Mouse (Mus musculus): ENCODE measurements around the gene Pdlim5. TPM values are rescaled to one million over a fixed set of nuclear protein-coding genes. Genes with fewer than 3 reads are reported as not detected.

The Pdlim5 gene
- polyA plus RNA-seq, 1 experiment from 2014 or later = 24.5 TPM

- peaks cover 19% of the 10 kb centered on the region for H3K36me3 ChIP-seq (ENCODE audit: control insufficient read depth, insufficient read depth)
- H3K27ac ChIP-seq (ENCODE audit: low read depth, low read length) = no peak overlapping the region
- no peaks in the 10 kb centered on the region for H3K27me3 ChIP-seq (replicated peaks; ENCODE audit: control insufficient read depth, insufficient read depth, low read length)
- no peak for ATAC-seq
- H3K9ac ChIP-seq (ENCODE audit: low read depth, low read length) = no peak overlapping the region
- no peak overlapping the region for H3K4me2 ChIP-seq (replicated peaks; ENCODE audit: low read depth)
- 68% methylated on average over 6 of the region's 6 CpGs for WGBS
- H3K4me1 ChIP-seq (replicated peaks; ENCODE audit: control insufficient read depth, insufficient read depth, low read length) = no peaks in the 10 kb centered on the region
- H3K4me3 ChIP-seq (ENCODE audit: low read depth, low read length) = no peak overlapping the region
- no peak for TF ChIP-seq CTCF (IDR thresholded peaks at IDR 0.05; ENCODE audit: low read depth)
- no peaks in the 10 kb centered on the region for H3K9me3 ChIP-seq (ENCODE audit: control insufficient read depth)
Measured at GRCm38 (mm10) chr3:142273265-142273664, 122.2 kb downstream of the Pdlim5 start.

- no peak for ATAC-seq
- H3K9me3 ChIP-seq (ENCODE audit: control insufficient read depth) = no peaks in the 10 kb centered on the region
- H3K27me3 ChIP-seq (replicated peaks; ENCODE audit: control insufficient read depth, insufficient read depth, low read length) = no peaks in the 10 kb centered on the region
- H3K36me3 ChIP-seq (ENCODE audit: control insufficient read depth, insufficient read depth) = 0 out of 2 replicates have a peak, but pooled peaks cover 8% of the 10 kb centered on the region
- no peak overlapping the region for H3K9ac ChIP-seq (ENCODE audit: low read depth, low read length)
- no peak for TF ChIP-seq CTCF (IDR thresholded peaks at IDR 0.05; ENCODE audit: low read depth)
- no peak overlapping the region for H3K27ac ChIP-seq (ENCODE audit: low read depth, low read length)
- 77% methylated on average over 2 of the region's 2 CpGs for WGBS
- H3K4me1 ChIP-seq (replicated peaks; ENCODE audit: control insufficient read depth, insufficient read depth, low read length) = no peaks in the 10 kb centered on the region
- H3K4me3 ChIP-seq (ENCODE audit: low read depth, low read length) = no peak overlapping the region
- no peak overlapping the region for H3K4me2 ChIP-seq (replicated peaks; ENCODE audit: low read depth)
Measured at GRCm38 (mm10) chr3:142256371-142256770, 139.1 kb downstream of the Pdlim5 start.

GRCm38 (mm10) chr3:142252086-142252485 is 143.4 kb downstream of the Pdlim5 start:
- no peak overlapping the region for H3K27ac ChIP-seq (ENCODE audit: low read depth, low read length)
- no peak for ATAC-seq

GRCm38 (mm10) chr3:142249458-142249857 is 146.0 kb downstream of the Pdlim5 start:
- no peak for TF ChIP-seq CTCF (IDR thresholded peaks at IDR 0.05; ENCODE audit: low read depth)
- H3K36me3 ChIP-seq (ENCODE audit: control insufficient read depth, insufficient read depth) = peaks cover 13% of the 10 kb centered on the region; the same call in 1 of the 2 replicates
- no peak overlapping the region for H3K9ac ChIP-seq (ENCODE audit: low read depth, low read length)
- H3K4me3 ChIP-seq (ENCODE audit: low read depth, low read length) = no peak overlapping the region
- WGBS = 85% methylated on average over 2 of the region's 2 CpGs
- no peak for ATAC-seq
- no peaks in the 10 kb centered on the region for H3K27me3 ChIP-seq (replicated peaks; ENCODE audit: control insufficient read depth, insufficient read depth, low read length)
- H3K27ac ChIP-seq (ENCODE audit: low read depth, low read length) = no peak overlapping the region
- H3K4me1 ChIP-seq (replicated peaks; ENCODE audit: control insufficient read depth, insufficient read depth, low read length) = no peaks in the 10 kb centered on the region
- no peak overlapping the region for H3K4me2 ChIP-seq (replicated peaks; ENCODE audit: low read depth)
- no peaks in the 10 kb centered on the region for H3K9me3 ChIP-seq (ENCODE audit: control insufficient read depth)

More at GRCm38 (mm10) chr3:142252086-142252485, 143.4 kb downstream of the Pdlim5 start:
- no peak overlapping the region for H3K4me2 ChIP-seq (replicated peaks; ENCODE audit: low read depth)
- H3K9me3 ChIP-seq (ENCODE audit: control insufficient read depth) = no peaks in the 10 kb centered on the region
- no peak overlapping the region for H3K9ac ChIP-seq (ENCODE audit: low read depth, low read length)
- no peaks in the 10 kb centered on the region for H3K4me1 ChIP-seq (replicated peaks; ENCODE audit: control insufficient read depth, insufficient read depth, low read length)
- no peak for TF ChIP-seq CTCF (IDR thresholded peaks at IDR 0.05; ENCODE audit: low read depth)
- 89% methylated on average over 1 of the region's 1 CpGs for WGBS
- 0 out of 2 replicates have a peak, but pooled peaks cover 3% of the 10 kb centered on the region for H3K36me3 ChIP-seq (ENCODE audit: control insufficient read depth, insufficient read depth)
- no peaks in the 10 kb centered on the region for H3K27me3 ChIP-seq (replicated peaks; ENCODE audit: control insufficient read depth, insufficient read depth, low read length)
- H3K4me3 ChIP-seq (ENCODE audit: low read depth, low read length) = no peak overlapping the region

GRCm38 (mm10) chr3:142243263-142243662 is 152.2 kb downstream of the Pdlim5 start:
- no peak for ATAC-seq
- H3K4me3 ChIP-seq (ENCODE audit: low read depth, low read length) = no peak overlapping the region
- H3K4me2 ChIP-seq (replicated peaks; ENCODE audit: low read depth) = no peak overlapping the region
- H3K4me1 ChIP-seq (replicated peaks; ENCODE audit: control insufficient read depth, insufficient read depth, low read length) = no peaks in the 10 kb centered on the region
- no peaks in the 10 kb centered on the region for H3K27me3 ChIP-seq (replicated peaks; ENCODE audit: control insufficient read depth, insufficient read depth, low read length)
- peaks cover 22% of the 10 kb centered on the region; the same call in 1 of the 2 replicates for H3K36me3 ChIP-seq (ENCODE audit: control insufficient read depth, insufficient read depth)
- H3K9ac ChIP-seq (ENCODE audit: low read depth, low read length) = no peak overlapping the region
- H3K27ac ChIP-seq (ENCODE audit: low read depth, low read length) = no peak overlapping the region
- H3K9me3 ChIP-seq (ENCODE audit: control insufficient read depth) = no peaks in the 10 kb centered on the region
- no peak for TF ChIP-seq CTCF (IDR thresholded peaks at IDR 0.05; ENCODE audit: low read depth)
- 87% methylated on average over 5 of the region's 5 CpGs for WGBS

- Histone ChIP-seq H3K4me3 (ENCODE audit: low read depth, low read length) (no peak overlapping the region), H3K27ac (ENCODE audit: low read depth, low read length) (no peak overlapping the region), H3K4me2 (replicated peaks; ENCODE audit: low read depth) (no peak overlapping the region), H3K9ac (ENCODE audit: low read depth, low read length) (no peak overlapping the region), H3K27me3 (replicated peaks; ENCODE audit: control insufficient read depth, insufficient read depth, low read length) (no peaks in the 10 kb centered on the region), H3K9me3 (ENCODE audit: control insufficient read depth) (no peaks in the 10 kb centered on the region), H3K36me3 (ENCODE audit: control insufficient read depth, insufficient read depth) (peaks cover 9% of the 10 kb centered on the region; the same call in 1 of the 2 replicates), H3K4me1 (replicated peaks; ENCODE audit: control insufficient read depth, insufficient read depth, low read length) (no peaks in the 10 kb centered on the region)
- TF ChIP-seq CTCF (IDR thresholded peaks at IDR 0.05; ENCODE audit: low read depth) = no peak
- WGBS = 86% methylated on average over 2 of the region's 2 CpGs
- no peak for ATAC-seq
Measured at GRCm38 (mm10) chr3:142239298-142239697, 156.2 kb downstream of the Pdlim5 start.
